8 mouse cellular contexts compared by ENCODE assay signal in genomic region chr6:145211376-145212305, GRCm38 (mm10). TPM values are rescaled to one million over a fixed set of nuclear protein-coding genes. Genes with fewer than 3 reads are reported as not detected.
DNase-seq lines count a peak whose midpoint lies in the region; ATAC-seq and TF ChIP-seq lines count a peak whose summit lies in the region.

No protein-coding gene starts in this region.

- TF ChIP-seq CTCF in gastrocnemius, adult 2 months (IDR thresholded peaks at IDR 0.05): no peak
- TF ChIP-seq CTCF in C2C12 (IDR thresholded peaks at IDR 0.05; ENCODE audit: control insufficient read depth, insufficient read depth, insufficient read length): no peak
- TF ChIP-seq CTCF in bone marrow macrophage, adult 2 months (IDR thresholded peaks at IDR 0.05; ENCODE audit: low read depth, low read length): 0 out of 2 replicates have a peak, but pooled peaks have one; percentile 8

- peak overlapping the region; percentile 93 for H3K4me3 ChIP-seq in gastrocnemius, adult 2 months
- H3K4me3 ChIP-seq in C2C12 (ENCODE audit: insufficient read depth, poor library complexity, severe bottlenecking): peak overlapping the region; percentile 67
- peak overlapping the region; percentile 83 for H3K4me3 ChIP-seq in bone marrow macrophage, adult 2 months (ENCODE audit: insufficient read depth, low read length)
- H3K4me3 ChIP-seq in hindbrain, embryonic 11.5 days (ENCODE audit: low read depth, low read length): peak overlapping the region; percentile 77

- intact Hi-C loops in gastrocnemius, adult 2 months (cut with DNase I): loop anchor here (5.0 kb wide), 1 partner anchor 36 kb away; no protein-coding TSS in a partner anchor

- no peaks in the 10 kb centered on the region for H3K9me3 ChIP-seq in hindbrain, embryonic 11.5 days (ENCODE audit: control insufficient read depth, low read length)

- no peak for DNase-seq in gastrocnemius, adult 2 months
- DNase-seq in gastrocnemius, adult 8-10 months (ENCODE audit: low spot score in 2 of 2): no peak
- DNase-seq in hindbrain, embryonic 11.5 days (ENCODE audit: low spot score): no peak
- DNase-seq in urinary bladder, adult 2 months (ENCODE audit: low spot score): no peak
- DNase-seq in layer of hippocampus, adult 8-10 months (ENCODE audit: low spot score in 2 of 2): no peak

- H3K4me1 ChIP-seq in bone marrow macrophage, adult 2 months (ENCODE audit: control insufficient read depth, insufficient read depth, low read length): peaks cover 8% of the 10 kb centered on the region
- H3K4me1 ChIP-seq in hindbrain, embryonic 11.5 days (replicated peaks; ENCODE audit: control insufficient read depth, insufficient read depth, low read length): no peaks in the 10 kb centered on the region

- H3K27ac ChIP-seq in gastrocnemius, adult 2 months: peak overlapping the region; percentile 96
- H3K27ac ChIP-seq in bone marrow macrophage, adult 2 months (ENCODE audit: insufficient read depth, low read depth, low read length): peak overlapping the region; percentile 72
- H3K27ac ChIP-seq in hindbrain, embryonic 11.5 days (ENCODE audit: low read depth, low read length): peak overlapping the region; percentile 95

- peak; percentile 26 for ATAC-seq in hindbrain, embryonic 11.5 days (ENCODE audit: low FRiP score)
- ATAC-seq in megakaryocyte-erythroid progenitor cell, adult 5-6 weeks (replicated peaks; ENCODE audit: low FRiP score, low TSS enrichment, poor library complexity, severe bottlenecking): peak; percentile 53

- H3K4me2 ChIP-seq in hindbrain, embryonic 11.5 days (replicated peaks; ENCODE audit: low read depth, low read length): peak overlapping the region; percentile 68

- 5% methylated on average over 21 of the region's 21 CpGs for WGBS in hindbrain, embryonic 11.5 days

- H3K27me3 ChIP-seq in C2C12 (ENCODE audit: control insufficient read depth, insufficient read depth, insufficient read length): no peaks in the 10 kb centered on the region
- H3K27me3 ChIP-seq in hindbrain, embryonic 11.5 days (ENCODE audit: control insufficient read depth, insufficient read depth, low read length): no peaks in the 10 kb centered on the region

- H3K79me3 ChIP-seq in C2C12 (ENCODE audit: low read depth): peaks cover 2% of the 10 kb centered on the region

- no peak for TF ChIP-seq POLR2A in bone marrow macrophage, adult 2 months (IDR thresholded peaks at IDR 0.05; ENCODE audit: borderline replicate concordance, low read depth, low read length)

- H3K9ac ChIP-seq in hindbrain, embryonic 11.5 days (ENCODE audit: low read depth, low read length): peak overlapping the region; percentile 83

- H3K79me2 ChIP-seq in C2C12 (ENCODE audit: control insufficient read depth, insufficient read depth): no peaks in the 10 kb centered on the region

- H3ac ChIP-seq in C2C12 (ENCODE audit: control insufficient read depth, insufficient read length, low read depth): peak overlapping the region; percentile 93

- peaks cover 9% of the 10 kb centered on the region for H3K36me3 ChIP-seq in C2C12 (ENCODE audit: control insufficient read depth, insufficient read depth)
- H3K36me3 ChIP-seq in hindbrain, embryonic 11.5 days (ENCODE audit: control insufficient read depth, insufficient read depth, low read length): no peaks in the 10 kb centered on the region

TF ChIP-seq in C2C12, 6 proteins besides CTCF, POLR2A, EP300 and RAD21:
- TF ChIP-seq MYOG (IDR thresholded peaks at IDR 0.05; ENCODE audit: control insufficient read depth, extremely low read depth, insufficient read length) (no peak), USF1 (IDR thresholded peaks at IDR 0.05; ENCODE audit: low read depth) (no peak), MAX (IDR thresholded peaks at IDR 0.05) (no peak), MYOD1 (IDR thresholded peaks at IDR 0.05; ENCODE audit: control insufficient read depth, insufficient read length, low read depth) (no peak), CEBPB (IDR thresholded peaks at IDR 0.05; ENCODE audit: low read depth) (peak; percentile 41), FOSL1 (IDR thresholded peaks at IDR 0.05; ENCODE audit: insufficient read depth, low read length, poor library complexity, severe bottlenecking) (no peak)

RNA-seq across cellular contexts. Expression of gene Etfrf1, which starts 0.7 kb away (rescaled TPM):
- 10 to 100 TPM; 51.1 to 66.7 TPM for total RNA-seq in gastrocnemius, adult 2 months (2021)
- 10 to 100 TPM; 50.3 to 54.7 (median 52.4) TPM for total RNA-seq in gastrocnemius, adult 8-10 months (2022)
- polyA plus RNA-seq in C2C12 (2012; fragmentation: generic; extraction: Trizol): 4.2 TPM
- polyA plus RNA-seq in bone marrow macrophage, adult 2 months (2012; ENCODE audit: insufficient read depth, insufficient read length, missing spikeins): 35.0 and 38.9 TPM in 2 replicates
- 40.1 and 40.6 TPM in 2 replicates for polyA plus RNA-seq in hindbrain, embryonic 11.5 days (2014; fragmentation: Nextera tagmentation; extraction: Ambion mirVana)
- total RNA-seq in megakaryocyte-erythroid progenitor cell, adult 5-6 weeks (2014; fragmentation: Nextera tagmentation): 13.1 and 27.7 TPM in 2 replicates
- total RNA-seq in megakaryocyte-erythroid progenitor cell, adult 5-6 weeks (2017): 10.7 and 35.6 TPM in 2 replicates
- polyA plus RNA-seq in urinary bladder, adult 2 months (2012; rRNA removed): 44.4 and 44.5 TPM in 2 replicates
- 10 to 100 TPM; 22.7 to 25.6 (median 23.3) TPM for total RNA-seq in layer of hippocampus, adult 8-10 months (2022)

RNA-seq across cellular contexts. Expression of gene Casc1, which starts 0.8 kb away (rescaled TPM):
- total RNA-seq in gastrocnemius, adult 2 months (2021): under 1 TPM; 0.18 to 0.36 TPM
- under 1 TPM in 2 of 4 experiments, not detected in 2; 0.15 to 0.17 TPM for total RNA-seq in gastrocnemius, adult 8-10 months (2022)
- polyA plus RNA-seq in C2C12 (2012; fragmentation: generic; extraction: Trizol): 0.25 TPM
- 0.35 TPM in 1 of 2 replicates, not detected in the other for polyA plus RNA-seq in bone marrow macrophage, adult 2 months (2012; ENCODE audit: insufficient read depth, insufficient read length, missing spikeins)
- 0.91 and 1.2 TPM in 2 replicates for polyA plus RNA-seq in hindbrain, embryonic 11.5 days (2014; fragmentation: Nextera tagmentation; extraction: Ambion mirVana)
- 0.47 and 0.63 TPM in 2 replicates for total RNA-seq in megakaryocyte-erythroid progenitor cell, adult 5-6 weeks (2014; fragmentation: Nextera tagmentation)
- 0.08 and 2.6 TPM in 2 replicates for total RNA-seq in megakaryocyte-erythroid progenitor cell, adult 5-6 weeks (2017)
- polyA plus RNA-seq in urinary bladder, adult 2 months (2012; rRNA removed): 0.63 and 0.74 TPM in 2 replicates
- 1 to 10 TPM; 1.3 to 2.3 (median 2.0) TPM for total RNA-seq in layer of hippocampus, adult 8-10 months (2022)

RNA-seq across cellular contexts. Expression of gene Kras, which starts 38.4 kb away (rescaled TPM):
- 10 to 100 TPM; 13.2 to 21.2 TPM for total RNA-seq in gastrocnemius, adult 2 months (2021)
- 10 to 100 TPM; 11.7 to 23.7 (median 13.9) TPM for total RNA-seq in gastrocnemius, adult 8-10 months (2022)
- 17.8 TPM for polyA plus RNA-seq in C2C12 (2012; fragmentation: generic; extraction: Trizol)
- polyA plus RNA-seq in bone marrow macrophage, adult 2 months (2012; ENCODE audit: insufficient read depth, insufficient read length, missing spikeins): 33.9 and 36.6 TPM in 2 replicates
- polyA plus RNA-seq in hindbrain, embryonic 11.5 days (2014; fragmentation: Nextera tagmentation; extraction: Ambion mirVana): 125 and 129 TPM in 2 replicates
- 29.6 and 36.8 TPM in 2 replicates for total RNA-seq in megakaryocyte-erythroid progenitor cell, adult 5-6 weeks (2014; fragmentation: Nextera tagmentation)
- total RNA-seq in megakaryocyte-erythroid progenitor cell, adult 5-6 weeks (2017): 27.7 and 28.0 TPM in 2 replicates
- polyA plus RNA-seq in urinary bladder, adult 2 months (2012; rRNA removed): 21.8 and 26.6 TPM in 2 replicates
- 10 to 100 TPM; 66.0 to 82.4 (median 74.5) TPM for total RNA-seq in layer of hippocampus, adult 8-10 months (2022)
